Mouse (Mus musculus): ENCODE results near the gene Cdh26.

The Cdh26 gene

GRCm38 (mm10) chr2:178437311-178437710 is 7.0 kb downstream of the Cdh26 start:
- no peak for DNase-seq (ENCODE audit: low read depth, low spot score)

- no peak for DNase-seq (ENCODE audit: low read depth, low spot score)
Observed at GRCm38 (mm10) chr2:178449386-178449785, 19.1 kb downstream of the Cdh26 start.

- DNase-seq (ENCODE audit: low read depth, low spot score) = no peak
Observed at GRCm38 (mm10) chr2:178450236-178450635, 19.9 kb downstream of the Cdh26 start.

GRCm38 (mm10) chr2:178450961-178451360 is 20.6 kb downstream of the Cdh26 start:
- no peak for DNase-seq (ENCODE audit: low read depth, low spot score)

GRCm38 (mm10) chr2:178454664-178455516 is 24.6 kb downstream of the Cdh26 start:
- no peak for DNase-seq (ENCODE audit: low read depth, low spot score)

GRCm38 (mm10) chr2:178457414-178457813 is 27.1 kb downstream of the Cdh26 start:
- no peak for DNase-seq (ENCODE audit: low read depth, low spot score)

GRCm38 (mm10) chr2:178460353-178460752 is 30.0 kb downstream of the Cdh26 start:
- DNase-seq (ENCODE audit: low read depth, low spot score) = no peak

GRCm38 (mm10) chr2:178471546-178472480 is 41.5 kb downstream of the Cdh26 start:
- no peak for DNase-seq (ENCODE audit: low read depth, low spot score)

GRCm38 (mm10) chr2:178473916-178474315 is 43.6 kb downstream of the Cdh26 start:
- DNase-seq (ENCODE audit: low read depth, low spot score) = no peak

- DNase-seq (ENCODE audit: low read depth, low spot score) = no peak
Observed at GRCm38 (mm10) chr2:178477228-178477627, 46.9 kb downstream of the Cdh26 start.

GRCm38 (mm10) chr2:178479011-178479410 is 48.7 kb downstream of the Cdh26 start:
- no peak for DNase-seq (ENCODE audit: low read depth, low spot score)

GRCm38 (mm10) chr2:178480932-178481331 is 50.6 kb downstream of the Cdh26 start:
- DNase-seq (ENCODE audit: low read depth, low spot score) = no peak

GRCm38 (mm10) chr2:178483462-178483861 is 53.1 kb downstream of the Cdh26 start:
- DNase-seq (ENCODE audit: low read depth, low spot score) = no peak

GRCm38 (mm10) chr2:178488276-178488675 is 57.9 kb downstream of the Cdh26 start:
- DNase-seq (ENCODE audit: low read depth, low spot score) = no peak

GRCm38 (mm10) chr2:178490245-178490920 is 60.1 kb downstream of the Cdh26 start:
- no peak for DNase-seq (ENCODE audit: low read depth, low spot score)

- no peak for DNase-seq (ENCODE audit: low read depth, low spot score)
Observed at GRCm38 (mm10) chr2:178494066-178494465, 63.7 kb downstream of the Cdh26 start.

GRCm38 (mm10) chr2:178495816-178496215 is 65.5 kb downstream of the Cdh26 start:
- DNase-seq (ENCODE audit: low read depth, low spot score) = no peak

- DNase-seq (ENCODE audit: low read depth, low spot score) = no peak
Observed at GRCm38 (mm10) chr2:178497900-178498299, 67.6 kb downstream of the Cdh26 start.

- DNase-seq (ENCODE audit: low read depth, low spot score) = no peak
Observed at GRCm38 (mm10) chr2:178498409-178498808, 68.1 kb downstream of the Cdh26 start.

- DNase-seq (ENCODE audit: low read depth, low spot score) = no peak
Observed at GRCm38 (mm10) chr2:178502469-178502868, 72.1 kb downstream of the Cdh26 start.

- DNase-seq (ENCODE audit: low read depth, low spot score) = peak; percentile 72
Observed at GRCm38 (mm10) chr2:178506056-178506455, 75.7 kb downstream of the Cdh26 start.
